Mouse (Mus musculus): Measurements from ENCODE around the gene Bach2.

The Bach2 gene

GRCm38 (mm10) chr4:32414959-32415358 is 176.4 kb downstream of the Bach2 start:
- no peak for DNase-seq (ENCODE audit: extremely low read depth, insufficient read length, low spot score)

DNA sequence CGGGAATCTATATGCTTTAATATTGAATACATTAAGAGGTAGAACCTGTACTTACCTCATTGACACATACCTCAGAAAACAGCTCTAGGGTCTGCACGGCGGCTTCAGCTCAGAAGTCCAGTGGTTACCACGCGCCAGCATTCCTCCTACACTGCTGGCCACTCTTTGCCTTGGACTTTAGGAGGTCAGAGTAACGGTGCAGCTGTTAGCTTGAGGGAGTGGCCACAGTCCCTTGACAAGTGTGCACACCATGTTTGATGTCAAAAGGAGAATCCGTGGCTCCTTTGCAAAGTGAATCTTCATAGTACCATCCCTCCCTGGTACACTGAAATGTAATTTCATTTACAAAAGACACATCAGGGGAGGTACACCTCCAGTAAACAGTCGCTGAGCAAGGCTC is 179.3 kb downstream of the Bach2 start:
- DNase-seq (ENCODE audit: extremely low read depth, insufficient read length, low spot score), result no peak

DNA sequence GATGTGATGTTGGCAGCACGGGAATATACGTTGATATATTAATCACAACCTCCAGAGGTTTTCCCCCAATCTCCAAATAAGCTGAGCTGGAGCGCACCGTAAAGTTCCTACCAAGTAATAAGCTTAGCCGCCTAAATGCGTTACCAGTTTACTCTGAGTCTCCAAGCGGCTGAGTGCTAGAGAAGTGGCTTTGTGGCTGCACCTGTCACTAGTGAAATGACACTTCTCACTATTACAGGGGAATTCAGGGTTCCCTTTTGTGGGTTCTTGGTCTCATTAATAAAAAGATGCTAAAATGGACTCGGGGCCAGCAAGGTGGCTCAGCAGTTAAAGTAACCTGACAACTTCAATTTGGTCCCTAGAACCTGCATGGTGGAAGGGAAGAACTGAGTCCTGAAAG is 183.0 kb downstream of the Bach2 start:
- no peak for DNase-seq (ENCODE audit: extremely low read depth, insufficient read length, low spot score)

DNA sequence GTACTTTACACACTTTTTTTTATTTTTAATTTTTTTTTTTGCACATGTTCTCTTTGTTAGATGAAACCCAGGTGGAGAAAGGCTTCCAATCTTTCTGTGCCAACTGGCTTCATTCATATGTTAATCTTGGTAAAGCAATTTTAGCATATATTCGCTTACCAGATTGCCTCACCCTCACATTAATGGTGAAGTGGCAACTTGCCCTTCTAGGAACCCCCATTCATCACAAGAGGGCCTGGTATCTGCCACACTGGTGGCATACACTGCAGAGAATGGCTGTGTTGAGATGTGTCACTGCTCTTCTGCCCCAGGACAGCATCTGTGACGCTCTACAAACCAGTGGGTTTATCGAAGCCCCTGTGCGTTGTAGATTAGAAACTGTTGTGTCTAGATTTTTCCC is 183.8 kb downstream of the Bach2 start:
- DNase-seq (ENCODE audit: extremely low read depth, insufficient read length, low spot score), result no peak

- no peak for DNase-seq (ENCODE audit: extremely low read depth, insufficient read length, low spot score)
Observed at GRCm38 (mm10) chr4:32423667-32424066, 185.1 kb downstream of the Bach2 start.

- no peak for DNase-seq (ENCODE audit: extremely low read depth, insufficient read length, low spot score)
Observed at GRCm38 (mm10) chr4:32424434-32424833, 185.8 kb downstream of the Bach2 start.

DNA sequence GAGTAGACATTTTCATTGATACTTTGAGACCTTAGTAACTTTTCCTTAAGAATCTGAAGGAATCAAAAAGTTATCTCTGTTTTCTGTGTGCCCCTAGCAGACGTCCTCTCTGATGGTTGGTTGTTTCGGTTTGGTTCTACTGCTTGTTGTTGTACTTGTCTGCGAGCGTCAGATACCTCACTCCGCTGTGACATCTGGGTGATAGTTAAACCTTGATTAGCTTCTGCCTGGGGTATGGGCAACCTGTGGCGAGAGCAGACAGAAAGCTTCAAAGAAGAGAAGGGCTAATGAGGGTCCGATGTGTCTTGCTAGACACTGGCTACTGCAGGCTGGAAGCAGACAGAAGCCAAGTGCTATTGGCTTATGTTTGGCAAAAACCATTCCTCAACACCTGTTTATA is 186.5 kb downstream of the Bach2 start:
- no peak for DNase-seq (ENCODE audit: extremely low read depth, insufficient read length, low spot score)

- DNase-seq (ENCODE audit: extremely low read depth, insufficient read length, low spot score), result no peak
Observed at GRCm38 (mm10) chr4:32425641-32426040, 187.0 kb downstream of the Bach2 start.

GRCm38 (mm10) chr4:32426779-32427577 is 188.4 kb downstream of the Bach2 start:
- no peak for DNase-seq (ENCODE audit: extremely low read depth, insufficient read length, low spot score)

- DNase-seq (ENCODE audit: extremely low read depth, insufficient read length, low spot score), result no peak
Observed at GRCm38 (mm10) chr4:32428738-32429137, 190.1 kb downstream of the Bach2 start.

DNA sequence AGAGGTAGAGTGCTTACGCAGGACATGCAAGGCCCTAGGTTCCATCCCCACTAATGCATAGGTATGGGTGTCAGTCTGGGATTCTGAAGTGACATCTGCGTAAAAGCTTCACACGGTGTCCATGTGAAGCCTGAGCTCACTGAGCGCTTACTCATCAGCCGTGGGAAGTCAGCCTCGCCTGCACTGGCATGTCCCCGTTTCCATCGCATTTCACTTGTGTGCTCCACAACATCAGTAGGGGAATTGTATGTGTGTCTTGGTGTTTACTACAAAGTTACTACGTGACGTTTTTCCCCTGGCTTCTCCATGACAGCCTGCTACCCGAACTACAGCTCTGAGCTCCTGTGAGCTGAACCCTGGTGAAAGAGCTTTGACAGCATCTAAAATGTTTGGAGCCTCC is 191.5 kb downstream of the Bach2 start:
- no peak for DNase-seq (ENCODE audit: extremely low read depth, insufficient read length, low spot score)

GRCm38 (mm10) chr4:32430981-32431380 is 192.4 kb downstream of the Bach2 start:
- DNase-seq (ENCODE audit: extremely low read depth, insufficient read length, low spot score), result peak; percentile 42

DNA sequence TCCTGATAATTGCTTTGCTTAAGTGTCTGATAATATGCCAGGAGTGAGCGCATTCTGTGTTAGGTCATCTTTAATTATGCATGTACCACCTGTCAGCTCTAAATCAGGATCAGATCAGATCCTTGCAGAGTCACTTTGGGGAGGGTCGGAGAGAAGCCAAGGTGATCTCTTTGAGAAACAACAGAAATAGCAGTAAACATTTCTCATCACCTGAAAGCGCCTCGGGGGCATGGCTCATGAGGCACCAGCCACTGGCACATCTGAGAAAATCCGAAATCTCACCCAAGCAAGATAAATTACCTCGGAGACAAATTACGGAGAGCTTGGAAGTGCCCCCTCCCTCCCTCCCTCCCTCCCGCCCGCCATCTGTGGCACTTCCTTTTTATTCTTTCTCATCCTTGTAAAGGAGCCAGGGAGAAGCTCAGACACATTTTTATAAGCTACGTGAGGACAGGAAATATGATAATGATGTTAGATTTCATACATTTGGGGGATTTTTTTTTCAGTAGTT is 193.7 kb downstream of the Bach2 start:
- DNase-seq (ENCODE audit: extremely low read depth, insufficient read length, low spot score), result no peak

- DNase-seq (ENCODE audit: extremely low read depth, insufficient read length, low spot score), result no peak
Observed at GRCm38 (mm10) chr4:32432945-32433344, 194.3 kb downstream of the Bach2 start.

- no peak for DNase-seq (ENCODE audit: extremely low read depth, insufficient read length, low spot score)
Observed at GRCm38 (mm10) chr4:32434612-32435011, 196.0 kb downstream of the Bach2 start.

DNA sequence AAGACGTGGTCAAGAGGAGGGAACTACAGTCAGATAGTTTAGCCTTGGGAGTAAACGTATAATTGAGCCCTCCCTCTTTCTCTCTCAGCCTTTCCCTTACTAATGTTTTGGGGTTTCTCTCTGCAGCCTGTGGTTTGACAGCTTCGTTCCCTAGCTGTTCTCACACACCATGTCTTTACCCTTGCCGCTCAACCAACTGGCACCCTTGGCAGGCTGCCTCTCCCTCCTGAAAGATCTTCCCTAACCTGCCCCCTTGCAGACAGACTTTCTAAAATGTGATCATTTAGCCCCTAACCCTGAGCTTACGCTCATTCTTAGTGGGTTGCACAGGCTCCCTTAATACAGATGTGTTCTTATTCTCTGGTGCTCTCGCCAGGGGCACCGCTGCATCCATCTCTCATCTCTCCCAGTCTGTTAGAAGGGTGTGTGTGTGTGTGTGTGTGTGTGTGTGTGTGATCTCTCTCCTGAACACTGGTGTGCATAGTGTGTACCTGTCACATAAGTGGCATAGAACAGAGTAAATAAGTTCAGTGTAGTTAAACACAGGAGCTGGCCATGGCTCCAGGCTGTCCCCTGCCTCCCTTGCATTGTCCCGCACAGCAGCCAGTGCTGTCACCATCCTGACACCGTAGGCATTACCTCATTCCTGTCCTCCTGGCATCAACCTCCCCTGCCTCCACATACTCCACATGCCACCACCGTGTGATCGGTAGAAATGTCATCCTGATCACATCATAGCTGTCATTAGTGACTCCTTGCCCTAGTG is 201.6 kb downstream of the Bach2 start:
- no peak for DNase-seq (ENCODE audit: extremely low read depth, insufficient read length, low spot score)

- DNase-seq (ENCODE audit: extremely low read depth, insufficient read length, low spot score), result peak; percentile 13
Observed at GRCm38 (mm10) chr4:32440740-32441072, 202.1 kb downstream of the Bach2 start.

DNA sequence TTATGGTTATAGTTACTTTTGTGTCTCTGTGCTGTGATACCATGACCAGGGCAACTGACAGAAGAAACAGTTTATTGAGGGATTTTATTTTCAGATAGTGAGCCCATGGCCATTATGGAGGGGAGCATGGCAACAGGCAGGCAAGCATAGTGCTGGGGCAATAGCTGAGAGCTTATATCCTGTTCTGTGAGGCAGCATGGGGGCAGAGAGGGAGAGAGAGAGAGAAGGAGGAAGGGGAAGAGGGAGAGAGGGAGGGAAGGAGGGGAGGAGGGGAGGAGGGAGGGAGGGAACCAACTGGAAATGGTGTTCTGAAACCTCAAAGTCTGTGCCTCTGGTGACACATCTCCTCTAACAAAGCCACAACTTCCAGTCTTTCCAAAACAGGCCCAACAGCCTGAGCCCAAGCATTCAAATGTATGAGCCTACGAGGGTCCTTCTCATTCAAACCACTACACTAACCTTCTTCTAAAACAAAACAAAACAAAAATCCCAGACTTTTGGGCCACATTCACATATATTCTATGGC is 206.1 kb downstream of the Bach2 start:
- DNase-seq (ENCODE audit: extremely low read depth, insufficient read length, low spot score), result peak; percentile 27

DNA sequence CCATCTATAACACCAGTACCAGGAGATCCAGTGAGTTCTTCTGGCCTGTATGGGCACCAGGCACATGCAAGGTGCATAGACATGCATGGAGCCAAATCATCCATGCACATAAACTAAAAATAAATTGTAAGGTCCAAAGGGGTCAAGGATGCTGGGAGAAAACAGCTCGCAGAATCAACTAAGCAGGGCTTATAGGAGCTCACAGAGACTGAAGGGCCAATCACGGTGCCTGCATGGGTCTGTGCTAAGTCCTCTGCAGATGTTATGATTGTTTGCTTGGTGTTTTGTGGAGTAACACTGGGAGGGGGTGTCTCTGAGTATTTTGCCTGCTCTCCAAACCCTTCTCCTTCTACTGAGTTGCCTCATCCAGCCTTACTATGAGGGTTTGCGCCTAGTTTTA is 209.2 kb downstream of the Bach2 start:
- DNase-seq (ENCODE audit: extremely low read depth, insufficient read length, low spot score), result no peak

DNA sequence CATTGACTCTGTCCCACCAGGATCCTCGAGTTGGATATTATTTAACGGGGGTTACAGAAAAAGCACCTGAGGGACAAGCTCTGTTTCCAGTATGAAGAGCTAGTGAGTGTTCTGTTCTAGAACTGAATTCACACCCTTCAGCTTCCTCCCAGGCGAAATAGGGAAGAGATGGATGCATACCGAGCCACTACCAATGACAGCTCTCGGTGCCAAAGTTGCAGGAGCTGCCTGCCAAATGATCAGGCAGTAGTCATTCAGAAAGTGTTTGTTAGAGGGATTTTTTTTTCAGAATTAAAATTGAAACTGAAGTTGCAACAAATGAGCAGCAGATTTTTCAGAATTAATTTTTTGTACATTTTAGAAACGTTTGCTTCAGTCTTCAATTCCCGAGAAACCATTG is 223.4 kb downstream of the Bach2 start:
- DNase-seq (ENCODE audit: extremely low read depth, insufficient read length, low spot score), result no peak

GRCm38 (mm10) chr4:32463065-32463464 is 224.5 kb downstream of the Bach2 start:
- DNase-seq (ENCODE audit: extremely low read depth, insufficient read length, low spot score), result no peak

GRCm38 (mm10) chr4:32464540-32464939 is 225.9 kb downstream of the Bach2 start:
- no peak for DNase-seq (ENCODE audit: extremely low read depth, insufficient read length, low spot score)
